Mouse (Mus musculus): ENCODE data around the gene Cda. TPM values are rescaled to one million over a fixed set of nuclear protein-coding genes. Genes with fewer than 3 reads are reported as not detected.

The Cda gene
- total and polyA plus RNA-seq, 2 experiments from 2014 or later: 9.6 to 12.2 TPM

GRCm38 (mm10) chr4:138379091-138379840, 11.5 kb upstream of the Cda start:
- H3K4me3 ChIP-seq (ENCODE audit: low read depth, low read length): no peak overlapping the region
- H3K4me1 ChIP-seq (ENCODE audit: insufficient read depth, low read length): no peaks in the 10 kb centered on the region; the same call in 1 of the 2 replicates
- H3K36me3 ChIP-seq (ENCODE audit: insufficient read depth, low read length): no peaks in the 10 kb centered on the region
- DNase-seq (ENCODE audit: low spot score) (peak; percentile 91), ATAC-seq (ENCODE audit: low FRiP score) (no peak)
- no peaks in the 10 kb centered on the region for H3K27me3 ChIP-seq (ENCODE audit: insufficient read depth, low read length)
- TF ChIP-seq CTCF (IDR thresholded peaks at IDR 0.05): peak; percentile 86
- peak overlapping the region; percentile 34 for H3K27ac ChIP-seq (ENCODE audit: low read depth, low read length)
- no peak overlapping the region for H3K9ac ChIP-seq (replicated peaks; ENCODE audit: low read length, poor library complexity, severe bottlenecking)
- WGBS: 26% methylated on average over 14 of the region's 14 CpGs
- no peak overlapping the region for H3K4me2 ChIP-seq (ENCODE audit: low read depth, low read length, poor library complexity, severe bottlenecking)
- H3K9me3 ChIP-seq (ENCODE audit: low read length): no peaks in the 10 kb centered on the region

GRCm38 (mm10) chr4:138377526-138377925, 9.7 kb upstream of the Cda start:
- peak; percentile 74 for DNase-seq (ENCODE audit: low spot score)
- ATAC-seq (ENCODE audit: low FRiP score): no peak
- no peak overlapping the region for H3K4me2 ChIP-seq (ENCODE audit: low read depth, low read length, poor library complexity, severe bottlenecking)
- H3K36me3 ChIP-seq (ENCODE audit: insufficient read depth, low read length): no peaks in the 10 kb centered on the region
- no peaks in the 10 kb centered on the region; the same call in 1 of the 2 replicates for H3K4me1 ChIP-seq (ENCODE audit: insufficient read depth, low read length)
- no peak overlapping the region for H3K9ac ChIP-seq (replicated peaks; ENCODE audit: low read length, poor library complexity, severe bottlenecking)
- WGBS: 52% methylated on average over 6 of the region's 6 CpGs
- no peak overlapping the region for H3K4me3 ChIP-seq (ENCODE audit: low read depth, low read length)
- H3K27me3 ChIP-seq (ENCODE audit: insufficient read depth, low read length): no peaks in the 10 kb centered on the region
- TF ChIP-seq CTCF (IDR thresholded peaks at IDR 0.05): no peak
- H3K27ac ChIP-seq (ENCODE audit: low read depth, low read length): no peak overlapping the region
- no peaks in the 10 kb centered on the region for H3K9me3 ChIP-seq (ENCODE audit: low read length)

GRCm38 (mm10) chr4:138375117-138375516, 7.3 kb upstream of the Cda start:
- no peak overlapping the region for H3K4me2 ChIP-seq (ENCODE audit: low read depth, low read length, poor library complexity, severe bottlenecking)
- H3K27me3 ChIP-seq (ENCODE audit: insufficient read depth, low read length): no peaks in the 10 kb centered on the region
- H3K4me3 ChIP-seq (ENCODE audit: low read depth, low read length): no peak overlapping the region
- DNase-seq (ENCODE audit: low spot score) (no peak), ATAC-seq (ENCODE audit: low FRiP score) (no peak)
- no peak for TF ChIP-seq CTCF (IDR thresholded peaks at IDR 0.05)
- H3K36me3 ChIP-seq (ENCODE audit: insufficient read depth, low read length): no peaks in the 10 kb centered on the region
- H3K27ac ChIP-seq (ENCODE audit: low read depth, low read length): no peak overlapping the region
- WGBS: 90% methylated on average over 3 of the region's 3 CpGs
- H3K9ac ChIP-seq (replicated peaks; ENCODE audit: low read length, poor library complexity, severe bottlenecking): no peak overlapping the region
- H3K9me3 ChIP-seq (ENCODE audit: low read length): no peaks in the 10 kb centered on the region
- H3K4me1 ChIP-seq (ENCODE audit: insufficient read depth, low read length): no peaks in the 10 kb centered on the region; the same call in 1 of the 2 replicates

- no peaks in the 10 kb centered on the region for H3K36me3 ChIP-seq (ENCODE audit: insufficient read depth, low read length)
- ATAC-seq (ENCODE audit: low FRiP score): no peak
Measured at GRCm38 (mm10) chr4:138370996-138371516, 3.3 kb upstream of the Cda start.

GRCm38 (mm10) chr4:138368498-138369260, 887 bp upstream of the Cda start:
- Histone ChIP-seq H3K4me1 (ENCODE audit: insufficient read depth, low read length) (no peaks in the 10 kb centered on the region), H3K4me2 (ENCODE audit: low read depth, low read length, poor library complexity, severe bottlenecking) (no peak overlapping the region), H3K9ac (replicated peaks; ENCODE audit: low read length, poor library complexity, severe bottlenecking) (no peak overlapping the region), H3K9me3 (ENCODE audit: low read length) (no peaks in the 10 kb centered on the region), H3K36me3 (ENCODE audit: insufficient read depth, low read length) (no peaks in the 10 kb centered on the region), H3K27me3 (ENCODE audit: insufficient read depth, low read length) (no peaks in the 10 kb centered on the region; the same call in 1 of the 2 replicates), H3K27ac (ENCODE audit: low read depth, low read length) (no peak overlapping the region), H3K4me3 (ENCODE audit: low read depth, low read length) (no peak overlapping the region)
- WGBS: 83% methylated on average over 12 of the region's 12 CpGs
- DNase-seq (ENCODE audit: low spot score): no peak
- no peak for TF ChIP-seq CTCF (IDR thresholded peaks at IDR 0.05)
- no peak for ATAC-seq (ENCODE audit: low FRiP score)

More at GRCm38 (mm10) chr4:138370996-138371516, 3.3 kb upstream of the Cda start:
- Histone ChIP-seq H3K4me2 (ENCODE audit: low read depth, low read length, poor library complexity, severe bottlenecking) (no peak overlapping the region), H3K9me3 (ENCODE audit: low read length) (no peaks in the 10 kb centered on the region), H3K27me3 (ENCODE audit: insufficient read depth, low read length) (no peaks in the 10 kb centered on the region; the same call in 1 of the 2 replicates), H3K4me3 (ENCODE audit: low read depth, low read length) (no peak overlapping the region), H3K27ac (ENCODE audit: low read depth, low read length) (no peak overlapping the region), H3K4me1 (ENCODE audit: insufficient read depth, low read length) (no peaks in the 10 kb centered on the region), H3K9ac (replicated peaks; ENCODE audit: low read length, poor library complexity, severe bottlenecking) (no peak overlapping the region)
- no peak for DNase-seq (ENCODE audit: low spot score)
- no peak for TF ChIP-seq CTCF (IDR thresholded peaks at IDR 0.05)
- 89% methylated on average over 5 of the region's 5 CpGs for WGBS
